Mouse (Mus musculus) left cerebral cortex, postnatal 14 days (tissue): ENCODE measurements around the gene Actn2. TPM values are rescaled to one million over a fixed set of nuclear protein-coding genes. Genes with fewer than 3 reads are reported as not detected.

Source experiments
- DNase-seq, 2 experiments: peaks; one replicate each; pipeline ENCODE4 v3.0.0; 2021 to 2022; ENCODE audit warnings: low spot score in 2 of 2, mixed read lengths in 1 of 2
- intact Hi-C: fragments of 180-260 bp; cut with DNase I; formaldehyde crosslinking; loops from one replicate; pipeline ENCODE4 v1.15.1; 2025
- long read RNA-seq, 2 experiments: library from polyadenylated mRNA; stranded (forward); transcript quantifications; one replicate each; pipeline ENCODE4 v2.0.0; 2021
- total RNA-seq, 2 experiments: library from RNA; stranded (reverse); gene quantifications; 2 replicates each; pipeline ENCODE4 v1.2.3; 2021

Actn2 gene
- 10 to 100 TPM; 19.0 to 21.3 TPM for total RNA-seq
- long read RNA-seq, experiment 1, transcript Actn2-201 (21 exons, 3,013 nt) = major isoform, 9 of 25 reads
- long read RNA-seq, experiment 1, partial matches to known transcripts = 11 of 25 reads
- long read RNA-seq, experiment 1, other reads (novel, unspliced or antisense) = 5 of 25 reads
- long read RNA-seq, experiment 2, transcript Actn2-201 (21 exons, 3,013 nt) = major isoform, 5 of 21 reads
- long read RNA-seq, experiment 2, partial matches to known transcripts = 10 of 21 reads
- long read RNA-seq, experiment 2, other reads (novel, unspliced or antisense) = 6 of 21 reads

GRCm38 (mm10) chr13:12340183-12340975 is at the start of gene Actn2:
Gene Actn2 (minus strand): TSS chr13:12340760.
- intact Hi-C loops = no loop called here
- DNase-seq = peak; percentile 73 to 80

DNA sequence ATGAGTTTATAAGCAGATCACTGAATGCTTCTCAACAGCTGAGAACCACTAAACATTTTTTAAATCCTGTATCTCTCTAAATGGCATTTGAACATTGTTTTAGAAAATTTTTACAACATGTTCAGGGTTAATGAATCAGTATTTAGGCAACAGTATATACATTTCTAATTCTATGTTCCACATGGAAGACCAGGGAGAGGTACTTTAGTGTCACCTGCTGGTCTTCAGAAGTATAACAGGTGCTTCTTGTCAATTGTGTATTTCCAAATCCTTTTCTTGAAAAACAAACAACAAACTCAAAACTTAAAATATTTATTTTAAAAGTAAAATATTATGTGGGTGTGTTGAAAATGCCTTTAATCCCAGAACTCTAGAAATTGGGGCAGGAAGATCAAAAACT is 45.7 kb upstream of the Actn2 start:
- DNase-seq = peak; percentile 51 to 56

GRCm38 (mm10) chr13:12384796-12385195 is 44.2 kb upstream of the Actn2 start:
- no peak for DNase-seq
- intact Hi-C loops = no loop called here

More for the DNA sequence above, 45.7 kb upstream of the Actn2 start:
- intact Hi-C loops = loop anchor here (1.0 kb wide), 1 partner anchor 90 kb away; no protein-coding TSS in a partner anchor

GRCm38 (mm10) chr13:12376778-12377177 is 36.2 kb upstream of the Actn2 start:
- intact Hi-C loops = no loop called here
- no peak for DNase-seq

- DNase-seq = no peak
- intact Hi-C loops = no loop called here
Measured at GRCm38 (mm10) chr13:12372755-12373154, 32.2 kb upstream of the Actn2 start.

DNA sequence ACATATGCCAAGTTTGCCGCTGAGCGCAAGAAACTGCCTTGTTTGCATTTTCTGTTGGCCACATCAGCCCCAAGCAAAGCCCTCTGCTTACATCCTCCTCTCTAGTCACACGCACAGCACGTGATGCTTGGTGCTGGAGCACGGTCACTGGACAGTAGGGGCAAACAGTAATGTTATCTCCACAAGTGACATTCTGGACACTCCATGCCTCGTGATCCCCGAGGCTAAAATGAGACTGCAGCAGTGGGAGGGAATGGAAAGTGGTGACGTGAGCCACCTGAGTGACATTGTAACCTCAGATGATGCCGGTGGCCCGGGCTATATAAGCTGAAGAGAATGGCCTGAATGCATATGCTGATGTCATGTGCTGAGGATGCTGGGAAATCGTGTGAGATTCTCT is 29.4 kb upstream of the Actn2 start:
- intact Hi-C loops = no loop called here
- DNase-seq = no peak

DNA sequence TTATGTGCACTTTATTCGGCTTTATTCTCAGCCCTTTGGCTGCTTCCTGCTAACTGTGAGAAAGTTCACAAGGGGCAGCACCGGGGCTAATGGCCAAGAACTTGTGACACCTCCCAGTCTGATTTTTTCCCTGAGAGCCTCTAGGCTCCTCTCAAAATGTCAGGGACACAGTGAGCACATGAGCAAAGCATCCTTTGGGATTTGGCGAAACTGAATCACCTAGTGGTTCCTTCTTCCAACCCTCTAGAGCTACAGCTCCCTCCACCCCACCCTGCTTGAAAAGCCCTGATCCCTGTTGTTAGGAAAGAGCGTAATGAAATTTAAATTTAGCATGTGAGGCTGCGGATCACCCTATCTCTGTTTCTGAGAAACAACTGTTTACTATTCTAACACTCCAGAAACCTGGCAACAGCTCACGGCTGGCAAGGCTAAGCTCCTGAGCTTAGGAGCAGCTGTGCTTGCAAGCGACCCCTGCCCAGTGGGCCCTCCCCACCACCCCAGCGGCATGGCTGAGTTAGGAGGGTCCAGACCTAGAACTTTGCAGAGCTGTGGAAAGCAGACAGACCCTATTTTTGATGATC is 28.6 kb upstream of the Actn2 start:
- no peak for DNase-seq
- intact Hi-C loops = no loop called here

GRCm38 (mm10) chr13:12361486-12361885 is 20.9 kb upstream of the Actn2 start:
- DNase-seq = no peak
- intact Hi-C loops = no loop called here

- no peak for DNase-seq
- intact Hi-C loops = no loop called here
Measured at GRCm38 (mm10) chr13:12357554-12357953, 17.0 kb upstream of the Actn2 start.

GRCm38 (mm10) chr13:12356184-12356583 is 15.6 kb upstream of the Actn2 start:
- no peak for DNase-seq
- intact Hi-C loops = no loop called here

DNA sequence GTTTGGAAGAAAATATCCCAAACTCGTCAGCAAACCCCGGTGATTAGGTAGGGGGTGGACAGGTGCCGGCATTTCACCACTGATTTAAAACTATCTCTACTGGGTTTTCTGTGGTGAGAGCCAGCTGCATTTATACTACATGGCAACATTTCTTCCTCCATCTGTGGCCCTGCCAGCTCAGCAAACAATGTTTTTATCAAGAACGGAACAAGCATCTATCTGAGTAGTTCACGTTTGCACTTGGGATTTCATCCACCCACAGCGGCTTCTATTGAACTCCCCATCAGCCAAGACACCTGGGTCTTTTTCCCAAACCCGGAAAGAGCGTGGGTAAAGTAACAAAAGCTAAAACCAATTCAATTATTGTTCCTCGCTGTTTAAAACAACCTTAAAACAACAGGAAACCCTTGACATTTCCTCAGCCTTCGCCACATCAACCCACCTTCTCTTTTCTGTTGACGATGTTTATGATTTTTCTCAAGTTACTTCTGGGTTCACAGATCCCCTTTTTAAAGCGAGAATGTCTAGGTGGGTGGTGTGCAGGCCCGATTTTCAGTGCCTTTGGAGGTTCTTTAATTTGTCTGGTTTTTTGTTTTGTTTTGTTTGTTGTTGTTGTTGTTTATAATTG is 8.8 kb upstream of the Actn2 start:
- no peak for DNase-seq

GRCm38 (mm10) chr13:12346837-12347236 is 6.3 kb upstream of the Actn2 start:
- intact Hi-C loops = no loop called here
- DNase-seq = no peak

More for the DNA sequence above, 8.8 kb upstream of the Actn2 start:
- intact Hi-C loops = no loop called here

- intact Hi-C loops = no loop called here
Measured at GRCm38 (mm10) chr13:12341447-12341846, 887 bp upstream of the Actn2 start.

DNA sequence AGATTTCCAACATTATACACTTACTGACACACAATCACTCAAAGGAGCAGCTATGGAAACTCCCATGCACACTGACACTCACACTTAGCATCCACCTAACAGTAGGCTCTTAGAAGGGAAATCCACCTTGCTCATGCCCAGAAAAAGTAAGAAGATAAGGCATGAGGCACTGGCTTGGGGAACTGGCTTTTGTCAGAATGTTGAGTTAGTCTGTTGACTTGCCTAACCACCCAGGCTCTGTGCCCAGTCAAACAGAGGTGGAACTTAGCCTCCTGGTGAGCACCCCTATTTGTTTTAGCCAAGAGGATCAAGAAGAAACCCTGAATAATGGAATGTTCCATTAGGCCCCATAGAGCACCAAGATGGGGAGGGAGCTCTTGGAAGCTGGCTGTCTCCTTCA is 1.1 kb downstream of the Actn2 start:
- no peak for DNase-seq
- intact Hi-C loops = no loop called here

More at GRCm38 (mm10) chr13:12341447-12341846, 887 bp upstream of the Actn2 start:
- no peak for DNase-seq

- no peak for DNase-seq
- intact Hi-C loops = no loop called here
Measured at GRCm38 (mm10) chr13:12337752-12338151, 2.8 kb downstream of the Actn2 start.

DNA sequence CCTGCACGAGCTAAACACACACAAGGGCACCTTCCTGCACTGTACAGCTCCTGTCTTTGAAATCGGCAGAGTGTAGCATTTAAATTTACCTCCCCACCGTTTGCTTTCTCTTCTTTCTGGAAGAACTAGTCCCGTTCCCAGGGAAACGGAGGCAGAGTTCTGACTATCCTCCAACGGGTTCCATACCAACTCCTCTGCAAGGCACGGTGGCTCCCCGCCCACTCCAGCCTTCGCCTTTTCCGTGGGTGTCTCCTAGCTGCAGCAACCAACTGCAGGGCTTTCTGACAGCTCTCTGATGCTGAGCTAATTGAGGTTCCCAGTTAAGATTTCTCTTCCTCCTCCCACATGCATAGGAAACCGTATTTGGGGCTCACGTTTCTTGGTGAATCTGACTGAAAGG is 6.5 kb downstream of the Actn2 start:
- intact Hi-C loops = no loop called here
- peak; percentile 86 to 89 for DNase-seq

DNA sequence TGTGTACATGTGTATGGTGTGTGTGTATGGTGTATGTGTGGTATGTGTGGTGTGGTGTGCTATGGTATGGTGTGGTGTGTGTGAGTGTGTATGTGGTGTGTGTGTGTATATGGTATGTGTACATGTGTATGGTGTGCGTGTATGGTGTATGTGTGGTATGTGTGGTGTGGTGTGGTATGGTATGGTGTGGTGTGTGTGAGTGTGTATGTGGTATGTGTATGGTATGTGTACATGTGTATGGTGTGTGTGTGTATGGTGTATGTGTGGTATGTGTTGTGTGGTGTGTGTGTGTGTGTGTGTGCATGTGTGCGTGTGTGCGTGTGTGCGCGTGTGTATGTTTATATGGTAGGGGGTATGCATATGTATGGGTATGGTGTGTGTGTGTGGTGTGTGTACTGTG is 9.0 kb downstream of the Actn2 start:
- intact Hi-C loops = no loop called here
- no peak for DNase-seq

- intact Hi-C loops = no loop called here
- no peak for DNase-seq
Measured at GRCm38 (mm10) chr13:12328392-12328791, 12.2 kb downstream of the Actn2 start.

- DNase-seq = no peak
- intact Hi-C loops = no loop called here
Measured at GRCm38 (mm10) chr13:12327577-12327976, 13.0 kb downstream of the Actn2 start.

DNA sequence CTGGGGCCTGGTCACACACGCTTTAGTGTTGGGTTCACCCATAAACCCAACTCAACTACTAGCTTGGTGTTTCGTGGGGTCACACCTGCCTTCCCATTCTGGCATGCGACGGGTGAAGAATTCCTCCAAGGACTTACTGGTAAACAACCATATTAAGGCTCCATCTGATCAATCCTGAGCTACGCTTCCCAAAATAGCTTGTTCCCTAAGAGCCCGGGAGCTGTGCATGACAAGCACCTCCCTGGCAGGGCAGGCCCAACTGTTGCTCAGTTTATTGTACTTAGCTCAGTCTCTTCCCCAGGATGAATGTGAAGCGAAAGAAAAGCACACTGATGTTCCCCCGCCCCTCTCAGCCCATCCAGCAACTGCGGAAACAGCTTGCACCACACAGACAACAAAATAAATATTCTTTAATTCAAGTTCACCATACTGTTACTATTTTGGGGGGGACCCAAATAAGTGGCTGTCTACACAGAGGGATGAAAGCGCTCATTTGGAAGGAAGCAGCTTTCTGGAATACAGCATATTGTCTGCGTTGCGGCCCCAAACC is 17.4 kb downstream of the Actn2 start:
- no peak for DNase-seq

More for the DNA sequence above, 17.4 kb downstream of the Actn2 start:
- intact Hi-C loops = no loop called here
